Mouse (Mus musculus) layer of hippocampus, adult 9-11 months (tissue): ENCODE measurements around the gene Rdh5.

Experiments
- DNase-seq: peaks from one replicate; pipeline ENCODE4 v3.0.0; 2022

Gene Rdh5

DNA sequence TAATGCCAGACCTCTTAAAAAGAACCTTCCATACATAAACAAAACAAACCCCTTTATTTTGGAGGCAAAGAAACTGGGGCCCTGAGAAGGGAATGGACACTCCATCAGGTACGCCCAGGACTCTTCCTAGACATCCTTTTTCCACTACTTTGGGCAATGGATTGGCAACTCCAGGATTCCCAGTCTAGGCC is at the start of gene Rdh5:
Gene Rdh5, minus strand, starts transcription at position 67 of the 191 bp plus-strand sequence.
- DNase-seq, result no peak

DNA sequence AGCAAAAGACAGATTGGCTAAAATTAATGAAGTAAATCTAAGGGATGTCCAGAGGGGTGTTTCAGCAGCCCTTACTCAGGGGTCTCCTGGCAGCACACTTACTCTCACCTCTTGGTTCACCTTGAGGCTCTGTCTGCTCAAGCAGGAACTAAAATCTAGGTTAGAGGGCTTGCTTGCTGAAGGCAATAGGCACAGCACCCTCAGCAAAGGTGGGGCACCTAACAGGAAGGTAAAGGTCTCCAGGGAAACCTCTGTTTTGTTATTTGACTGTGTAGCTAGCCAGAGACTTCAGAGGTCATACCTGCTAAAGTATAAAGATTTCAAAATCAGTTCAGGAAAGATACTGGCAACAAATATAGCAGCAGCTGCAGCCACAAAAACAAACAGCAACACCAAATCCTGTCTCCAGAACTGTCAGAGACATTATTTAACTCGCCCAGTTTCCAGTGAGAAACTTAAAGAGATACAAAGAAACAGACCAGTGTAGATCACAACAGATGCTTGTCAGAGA is 48.1 kb upstream of the Rdh5 start:
- DNase-seq, result no peak

DNA sequence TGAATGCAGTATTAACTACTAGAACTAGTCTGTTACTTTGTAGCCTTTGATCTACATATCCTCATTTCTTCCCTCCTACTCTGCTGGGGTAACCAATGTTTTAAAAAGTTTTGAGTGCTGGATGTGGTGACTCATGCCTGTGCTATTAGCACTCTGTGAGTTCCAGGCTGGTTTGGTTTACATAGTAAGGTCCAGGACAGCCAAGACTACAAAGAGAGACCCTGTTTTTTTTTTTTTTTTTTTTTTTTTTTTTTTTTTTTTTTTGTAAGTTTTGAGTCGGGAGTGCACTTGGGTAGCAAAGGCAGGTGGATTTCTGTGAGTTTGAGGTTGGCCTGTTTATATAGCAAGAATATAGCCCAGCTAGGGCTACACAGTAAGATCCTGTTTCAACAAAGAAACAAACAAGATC is 45.7 kb upstream of the Rdh5 start:
- no peak for DNase-seq

DNA sequence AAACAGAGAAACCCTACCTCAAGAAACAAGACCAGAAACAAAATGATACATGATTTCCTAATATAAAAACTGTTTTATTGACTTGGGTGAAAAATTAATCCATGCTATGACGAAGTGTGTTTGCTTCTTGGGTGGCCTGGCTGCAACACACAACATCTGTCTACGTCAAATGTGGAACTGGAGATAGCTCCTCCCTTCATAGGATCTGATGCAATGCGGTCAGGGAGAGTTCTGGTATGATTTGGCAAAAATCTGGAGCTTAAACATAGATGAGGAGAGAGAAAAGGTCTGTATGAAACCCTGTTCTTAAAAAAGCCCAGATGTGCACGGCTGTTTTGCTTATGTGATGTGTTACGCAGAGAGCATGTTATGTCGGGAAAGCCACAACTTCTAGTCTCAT is 43.2 kb upstream of the Rdh5 start:
- DNase-seq, result no peak

DNA sequence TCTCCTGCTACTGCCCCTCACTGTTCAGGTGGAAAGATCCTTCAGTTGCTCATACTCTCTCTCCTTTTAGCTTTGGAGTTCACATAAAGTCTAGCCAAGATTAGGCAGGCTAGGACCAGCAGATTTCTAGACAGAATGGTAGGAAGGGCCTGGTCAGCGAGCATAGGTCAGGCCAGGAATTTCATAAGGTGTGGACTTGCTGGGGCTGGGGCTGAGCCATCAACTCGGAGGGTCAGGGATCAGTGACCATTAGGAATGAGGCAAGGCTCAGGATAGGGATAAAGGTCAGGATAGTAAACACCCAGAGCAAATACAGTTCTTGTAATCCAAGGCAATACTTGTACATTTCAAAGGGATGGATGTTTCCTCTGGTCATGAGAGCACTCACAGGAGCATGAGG is 42.3 kb upstream of the Rdh5 start:
- DNase-seq, result no peak

DNA sequence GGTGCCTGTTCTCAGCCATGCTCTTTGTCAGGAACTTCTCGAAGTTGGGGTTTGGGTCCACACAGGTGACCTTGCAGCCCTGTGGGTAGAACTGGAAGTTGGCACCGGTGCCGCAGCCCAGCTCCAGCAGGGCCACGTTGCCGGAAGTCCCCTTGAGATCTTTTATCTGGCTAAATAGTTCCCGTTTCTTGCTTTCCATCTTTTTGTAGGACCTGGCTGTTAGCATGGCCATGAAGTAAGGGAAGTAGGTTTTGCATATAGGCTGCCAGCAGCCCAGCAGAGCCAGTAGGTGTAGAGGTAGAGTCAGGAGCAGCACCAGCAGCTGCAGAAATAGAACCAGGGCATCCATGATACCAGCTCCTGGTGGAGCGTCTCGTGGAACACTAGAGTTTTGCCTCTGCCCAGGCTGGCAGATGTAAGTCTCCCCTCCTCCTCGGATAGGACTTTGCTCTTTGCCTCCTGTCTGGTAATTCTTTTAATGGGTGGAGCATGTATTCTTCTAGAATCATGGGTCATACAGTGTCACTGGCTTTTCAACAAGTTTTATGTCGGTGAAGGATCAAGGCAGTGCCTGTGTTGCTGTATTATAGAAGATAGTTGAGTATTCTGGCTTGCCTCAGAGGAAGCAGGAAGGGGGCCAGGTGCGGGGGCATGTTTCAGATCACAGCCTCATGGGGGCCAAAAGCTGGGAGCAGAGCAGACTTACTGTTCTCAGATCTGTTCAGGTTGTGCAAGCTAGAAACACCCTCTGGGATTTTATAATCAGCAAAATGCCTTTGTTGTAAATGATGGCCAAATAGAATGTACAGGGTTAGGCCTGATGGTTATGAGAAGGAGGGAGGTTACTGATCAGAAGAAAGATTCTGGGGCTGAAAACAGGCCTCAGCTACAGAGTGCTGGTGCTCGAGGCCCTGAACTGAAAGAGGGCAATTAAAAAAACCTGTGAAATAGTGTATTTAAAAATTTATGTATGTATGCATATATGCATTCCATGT is 38.2 kb upstream of the Rdh5 start, which contains the start of gene Mettl7b:
Gene Mettl7b, minus strand, starts transcription at position 399 of the 995 bp plus-strand sequence.
- peak; percentile 47 for DNase-seq

DNA sequence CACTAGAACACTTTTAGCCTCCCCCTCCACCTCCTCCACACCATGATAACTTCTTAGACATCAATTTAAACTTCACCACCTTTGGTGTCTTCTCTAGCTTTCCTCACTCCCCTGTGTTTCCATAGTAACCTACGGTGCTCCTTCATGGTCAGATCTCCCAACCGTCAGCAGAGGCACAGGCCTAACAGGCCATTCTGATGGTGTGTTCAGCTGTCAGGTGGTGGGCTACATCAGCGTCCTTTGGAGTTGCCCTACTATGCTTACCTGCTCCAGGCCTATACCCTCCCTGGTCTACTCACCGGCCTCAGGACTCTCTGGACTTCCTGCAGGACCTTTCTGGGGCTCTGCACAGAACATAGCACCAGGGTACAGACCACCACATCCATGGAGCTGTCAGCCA is 37.5 kb upstream of the Rdh5 start:
- DNase-seq, result no peak

DNA sequence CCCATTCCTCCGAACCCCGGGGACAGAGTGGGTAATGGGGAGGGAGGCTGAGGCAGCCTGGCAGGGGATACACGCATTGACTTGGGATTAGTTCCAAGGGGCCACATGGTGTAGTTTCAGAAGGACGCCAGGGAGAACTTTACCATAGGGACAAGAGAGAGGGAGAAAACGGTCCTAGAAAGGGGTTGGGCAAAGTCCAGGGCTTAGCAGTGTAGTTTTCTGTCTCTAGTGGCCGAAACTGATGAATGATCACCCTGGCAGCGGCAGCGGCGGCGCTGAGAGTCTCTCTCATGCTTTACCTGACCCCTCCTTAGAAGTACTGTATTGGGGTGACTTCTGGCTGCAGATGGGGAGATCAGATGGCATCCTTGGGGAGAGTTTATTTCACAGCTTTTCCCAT is 35.7 kb upstream of the Rdh5 start:
- DNase-seq, result no peak

DNA sequence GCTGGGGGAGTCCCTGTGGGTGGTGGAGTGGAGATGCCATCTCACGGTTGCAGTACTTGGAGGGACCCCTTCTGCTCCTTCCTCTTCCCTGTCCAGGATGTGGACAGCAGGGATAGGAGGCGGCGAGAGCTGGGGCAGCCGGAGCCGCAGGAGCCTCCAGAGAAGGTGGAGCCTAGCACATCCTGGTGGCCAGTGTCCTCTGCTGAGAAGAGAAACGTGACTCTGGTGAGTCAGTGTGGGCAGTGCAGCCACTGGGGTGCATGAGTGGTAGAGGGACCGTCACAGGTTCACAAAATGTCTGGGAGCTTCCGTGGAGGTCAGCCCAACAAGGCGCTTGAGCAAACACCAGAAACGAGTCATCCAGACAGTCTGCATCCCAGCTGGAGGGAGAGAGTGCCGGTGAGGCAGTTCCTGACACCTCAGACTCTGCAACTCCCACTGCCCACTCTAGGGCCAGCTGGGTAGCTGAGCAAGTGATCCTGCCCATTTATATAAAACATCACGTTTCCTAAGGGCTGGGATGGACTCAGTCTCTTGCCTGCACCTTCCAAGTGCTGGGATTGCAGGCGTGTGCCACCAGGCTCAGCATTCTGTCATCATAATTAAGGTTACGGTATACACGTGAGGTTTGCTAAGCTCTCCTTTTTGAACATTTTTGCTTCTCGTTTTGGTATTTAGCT is 27.7 kb upstream of the Rdh5 start:
- DNase-seq, result no peak

DNA sequence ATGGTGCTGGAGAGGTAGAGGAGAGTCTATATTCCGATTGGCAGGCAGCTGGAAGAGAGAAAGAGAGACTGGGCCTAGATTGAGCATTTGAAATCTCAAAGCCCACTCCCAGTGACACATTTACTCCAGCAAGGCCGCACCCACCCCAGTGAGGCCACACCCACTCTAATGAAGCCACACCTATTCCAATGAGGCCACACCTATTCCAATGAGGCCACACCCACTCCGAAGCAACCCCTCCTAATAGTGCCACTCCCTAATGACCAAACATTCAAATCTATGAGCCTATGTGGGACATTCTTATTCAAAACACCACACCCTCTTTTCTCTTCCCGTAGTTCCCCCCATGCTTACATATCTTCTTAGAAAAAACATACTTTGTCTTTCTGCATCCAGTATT is 24.8 kb upstream of the Rdh5 start:
- no peak for DNase-seq

DNA sequence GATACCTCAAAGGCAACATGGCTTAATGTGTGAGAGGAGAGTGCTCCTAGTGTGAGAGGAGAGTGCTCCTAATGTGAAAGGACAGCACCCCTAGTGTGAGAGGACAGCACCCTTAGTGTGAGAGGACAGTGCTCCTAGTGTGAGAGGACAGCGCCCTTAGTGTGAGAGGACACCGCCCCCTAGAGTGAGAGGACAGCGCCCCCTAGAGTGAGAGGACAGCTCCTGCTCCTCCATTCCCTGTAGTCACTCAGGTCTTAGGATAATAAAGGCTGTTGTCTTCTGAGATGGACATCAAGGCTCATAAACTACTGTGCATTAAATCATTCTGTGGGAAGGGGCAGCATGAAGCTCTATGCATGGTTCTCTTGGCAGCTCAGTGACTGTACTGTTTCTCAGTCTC is 23.0 kb upstream of the Rdh5 start:
- DNase-seq, result no peak

DNA sequence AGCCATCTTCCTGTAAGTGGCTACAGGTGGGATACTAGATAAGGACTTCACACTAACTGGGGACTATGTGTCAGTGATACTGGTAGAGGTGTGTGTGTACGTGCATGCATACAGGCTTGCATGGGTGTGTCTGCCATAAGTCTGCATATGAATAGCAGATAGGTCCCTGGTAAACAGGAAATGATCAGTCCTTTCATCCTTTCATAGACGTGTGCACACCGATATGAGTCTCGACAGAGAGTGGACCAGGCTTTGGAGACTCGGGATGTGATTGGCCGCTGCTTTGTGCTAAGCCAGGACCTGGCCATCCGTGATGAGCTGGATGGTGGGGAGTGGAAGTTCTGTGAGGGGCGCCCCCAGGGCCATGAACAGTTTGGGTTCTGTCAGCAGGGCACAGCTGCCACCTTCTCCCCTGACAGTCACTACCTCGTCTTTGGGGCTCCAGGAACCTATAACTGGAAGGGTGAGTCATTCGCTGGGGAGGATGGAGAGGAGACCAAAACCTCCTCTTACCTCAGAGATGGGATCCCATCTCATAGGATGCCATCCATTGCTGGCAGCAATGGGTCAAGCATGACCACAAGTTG is 17.9 kb upstream of the Rdh5 start:
- no peak for DNase-seq

DNA sequence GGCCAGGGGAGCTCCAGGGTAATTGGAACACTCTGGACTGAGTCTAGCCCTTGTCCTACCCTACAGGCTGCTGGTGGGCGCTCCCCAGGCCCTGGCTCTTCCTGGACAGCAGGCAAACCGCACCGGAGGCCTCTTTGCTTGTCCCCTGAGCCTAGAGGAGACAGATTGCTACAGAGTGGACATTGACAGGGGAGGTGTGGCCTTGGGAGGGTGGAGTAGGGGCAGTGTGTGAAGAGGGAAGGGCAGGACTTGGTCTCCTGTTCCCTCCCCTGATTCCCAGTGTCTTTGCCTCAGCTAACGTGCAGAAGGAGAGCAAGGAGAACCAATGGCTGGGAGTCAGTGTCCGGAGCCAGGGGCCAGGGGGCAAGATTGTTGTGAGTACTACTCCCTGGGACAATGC is 16.3 kb upstream of the Rdh5 start:
- no peak for DNase-seq

DNA sequence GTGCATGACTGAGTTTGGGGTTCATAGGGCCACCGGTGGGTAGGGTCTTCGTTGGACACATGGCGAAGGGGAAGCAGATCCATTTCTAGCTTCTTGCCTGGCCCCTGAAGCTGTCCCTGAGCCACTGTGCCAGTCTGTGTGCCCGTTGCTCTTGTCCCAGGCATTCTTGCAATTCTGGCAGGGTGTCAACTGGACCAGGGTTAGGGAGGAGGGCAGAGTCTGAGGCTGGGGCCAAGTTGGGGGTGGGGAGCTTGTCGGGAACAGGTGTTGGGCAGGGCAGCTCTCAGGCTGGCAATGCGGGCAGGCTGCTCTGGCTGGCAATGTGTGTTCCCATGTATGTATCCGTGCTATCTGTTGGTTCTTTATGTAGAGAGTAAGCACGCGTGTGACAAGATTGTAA is 15.8 kb upstream of the Rdh5 start:
- peak; percentile 32 for DNase-seq

DNA sequence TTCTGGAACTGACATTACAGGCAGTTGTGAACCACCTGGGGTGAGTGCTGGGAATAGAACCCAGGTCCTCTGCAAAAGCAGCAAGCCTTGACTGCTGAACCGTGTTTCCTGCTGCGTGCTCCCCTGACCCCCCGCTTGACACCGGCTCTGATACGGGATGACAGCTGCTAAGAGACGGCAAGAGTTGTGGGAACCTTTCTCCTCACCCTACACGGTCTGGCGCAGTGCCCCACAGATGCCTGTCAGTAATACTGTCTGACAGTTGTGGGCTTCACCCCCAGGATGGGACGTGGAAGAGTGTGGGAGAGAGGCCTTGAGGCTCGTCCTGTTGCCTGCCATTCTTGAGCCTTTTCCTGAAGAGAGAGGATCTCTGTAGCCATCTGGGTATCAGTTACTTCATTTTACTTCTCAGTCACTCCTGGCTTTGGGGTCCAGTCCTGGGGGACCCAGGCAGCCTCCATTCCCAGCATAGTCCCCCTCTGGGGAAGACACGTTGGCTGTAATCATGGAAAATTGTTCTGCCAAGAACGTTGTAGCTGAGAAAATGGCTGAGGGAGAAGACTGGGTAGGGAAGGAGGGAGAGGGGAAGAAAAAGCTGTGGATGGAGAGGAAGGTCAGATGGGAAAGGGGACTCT is 15.2 kb upstream of the Rdh5 start:
- no peak for DNase-seq

DNA sequence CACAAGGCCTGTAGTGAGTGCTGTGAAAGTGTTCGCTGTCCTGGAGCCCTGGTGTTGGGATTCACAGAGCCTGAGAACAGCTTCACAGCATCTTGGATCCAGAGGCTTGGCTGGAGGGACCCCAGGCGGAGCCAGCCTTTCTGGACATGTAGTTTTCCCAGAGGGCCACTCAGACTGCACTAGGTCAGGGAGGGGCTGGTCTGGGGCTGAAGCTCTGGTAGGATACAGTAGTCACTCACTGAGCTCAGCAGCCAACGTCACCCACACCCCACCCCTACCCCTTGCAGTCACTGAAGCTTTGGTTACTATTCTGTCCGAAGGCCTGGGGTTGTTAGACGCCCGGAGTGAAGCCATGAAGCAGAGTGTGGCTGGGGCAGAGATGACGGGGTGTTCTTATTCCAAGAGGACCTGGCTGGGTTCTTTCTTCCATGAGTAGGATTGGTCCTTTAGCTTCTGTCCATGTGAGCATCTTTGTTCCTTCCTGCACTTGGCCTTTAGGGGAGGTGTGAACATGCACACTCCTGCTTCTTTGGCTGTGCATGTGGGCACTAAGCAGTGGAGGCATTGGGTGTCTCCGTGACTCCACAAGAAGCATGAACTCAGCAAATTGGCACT is 13.2 kb upstream of the Rdh5 start:
- no peak for DNase-seq

DNA sequence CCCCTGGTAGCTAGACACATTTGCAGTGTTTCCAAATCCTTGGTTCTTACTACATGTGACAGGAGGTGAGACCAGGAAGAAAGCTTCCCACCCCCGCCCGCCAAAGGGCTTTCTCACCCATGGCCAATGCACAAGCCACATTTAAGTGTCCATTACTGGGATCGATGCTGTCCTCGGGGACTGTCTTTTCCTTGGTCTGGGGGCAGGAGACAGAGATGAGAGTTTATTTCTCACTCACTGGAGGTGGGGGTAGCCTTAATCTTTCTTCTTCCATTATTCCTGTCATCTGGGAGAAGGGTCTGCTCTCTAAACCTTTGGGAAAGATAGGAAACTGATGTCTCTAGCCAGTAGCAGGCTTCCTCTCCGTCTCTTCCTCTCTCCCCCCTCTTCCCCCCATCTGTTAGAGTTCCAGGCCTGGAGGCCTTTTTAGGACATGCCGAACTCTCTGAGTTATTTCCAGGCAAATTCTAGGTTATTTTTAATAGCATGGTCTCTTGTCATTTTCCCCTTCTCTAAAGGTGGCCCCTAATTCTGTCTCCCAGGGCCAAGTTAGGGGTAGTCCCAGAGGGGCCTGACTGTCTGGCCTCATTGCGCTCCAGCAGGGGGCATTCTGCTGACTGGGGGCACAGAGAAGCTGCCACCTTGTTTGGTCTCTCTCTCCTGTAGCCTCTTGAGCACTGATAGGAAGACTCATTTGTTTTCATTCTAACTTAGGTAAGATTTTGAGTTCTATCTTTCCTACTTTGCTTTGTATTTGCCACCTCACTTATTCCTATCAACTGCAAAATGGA is 12.5 kb upstream of the Rdh5 start:
- DNase-seq, result no peak

DNA sequence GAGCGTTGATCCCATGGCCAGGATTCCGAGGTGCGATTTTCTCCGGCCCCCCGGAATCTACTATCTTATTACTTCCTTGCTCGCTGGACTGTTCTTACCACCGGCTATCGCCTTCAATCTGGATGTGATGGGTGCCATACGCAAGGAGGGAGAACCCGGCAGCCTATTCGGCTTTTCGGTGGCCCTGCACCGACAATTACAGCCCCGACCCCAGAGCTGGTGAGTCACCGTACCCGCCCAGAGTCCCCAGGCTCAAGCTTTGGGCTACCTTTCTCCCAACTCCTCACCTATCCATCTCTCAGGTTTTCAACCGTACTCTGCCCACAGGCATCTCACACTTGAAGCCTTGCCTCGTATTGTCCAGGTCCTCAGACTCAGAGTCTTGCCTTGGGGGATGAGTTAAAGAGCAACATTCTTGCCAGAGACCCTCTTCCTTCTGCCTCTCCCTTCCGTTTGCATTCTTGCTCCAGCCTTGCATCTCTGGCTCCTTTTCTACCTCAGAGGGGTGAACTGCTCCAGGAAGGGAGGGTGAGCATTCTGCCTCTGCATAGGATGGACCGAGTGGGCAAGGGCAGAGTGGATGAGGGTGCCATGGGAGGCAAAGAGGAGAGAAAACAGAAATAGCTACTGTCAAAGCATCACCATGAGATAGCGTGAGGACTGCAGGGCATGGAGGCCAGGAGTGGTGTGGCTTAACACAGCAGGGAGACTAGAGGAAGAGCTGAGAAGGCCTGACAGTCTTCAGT is 11.5 kb upstream of the Rdh5 start:
- no peak for DNase-seq

DNA sequence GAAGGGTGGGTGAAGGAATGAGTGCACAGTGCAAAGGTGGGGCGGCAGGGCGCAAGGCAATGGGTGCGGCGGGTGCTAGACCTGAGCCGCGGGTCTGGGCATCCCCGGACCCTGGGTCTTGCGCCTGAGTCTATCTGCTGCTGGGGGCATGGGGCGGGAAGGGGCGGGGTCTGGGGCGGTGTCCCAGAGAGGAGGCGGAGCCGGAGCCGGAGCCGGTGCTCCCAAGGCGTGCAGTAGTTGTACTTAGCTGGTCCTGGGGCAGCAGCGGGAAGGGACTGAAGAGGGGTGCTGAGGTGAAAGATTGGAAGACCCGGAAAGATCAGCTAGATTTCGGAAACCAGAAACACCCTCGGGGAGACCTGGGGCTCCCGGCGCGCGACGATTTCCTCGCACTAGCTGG is 10.9 kb upstream of the Rdh5 start, which contains the start of gene Itga7:
Gene Itga7, plus strand, starts transcription at position 245 of the 400 bp plus-strand sequence.
- DNase-seq, result no peak

DNA sequence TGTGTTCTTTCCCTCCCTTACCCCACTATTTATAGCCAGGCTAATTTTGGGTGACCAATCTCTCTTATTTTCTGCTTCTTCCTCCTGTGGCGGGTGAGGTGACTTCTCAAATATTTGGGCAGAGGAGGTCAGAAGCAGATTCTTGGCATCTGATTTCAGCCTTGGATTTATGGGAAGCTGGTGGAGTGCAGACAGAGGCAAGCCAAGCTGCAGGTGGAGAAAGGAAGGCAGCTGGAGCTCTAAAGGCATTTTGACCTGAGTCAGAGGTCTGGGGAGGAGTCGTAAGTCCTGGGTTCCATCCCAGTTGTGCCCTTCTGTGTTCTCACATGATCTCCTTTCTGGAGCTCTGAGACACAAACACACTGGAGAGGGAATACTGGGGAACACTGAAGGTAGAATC is 8.8 kb upstream of the Rdh5 start:
- DNase-seq, result no peak

DNA sequence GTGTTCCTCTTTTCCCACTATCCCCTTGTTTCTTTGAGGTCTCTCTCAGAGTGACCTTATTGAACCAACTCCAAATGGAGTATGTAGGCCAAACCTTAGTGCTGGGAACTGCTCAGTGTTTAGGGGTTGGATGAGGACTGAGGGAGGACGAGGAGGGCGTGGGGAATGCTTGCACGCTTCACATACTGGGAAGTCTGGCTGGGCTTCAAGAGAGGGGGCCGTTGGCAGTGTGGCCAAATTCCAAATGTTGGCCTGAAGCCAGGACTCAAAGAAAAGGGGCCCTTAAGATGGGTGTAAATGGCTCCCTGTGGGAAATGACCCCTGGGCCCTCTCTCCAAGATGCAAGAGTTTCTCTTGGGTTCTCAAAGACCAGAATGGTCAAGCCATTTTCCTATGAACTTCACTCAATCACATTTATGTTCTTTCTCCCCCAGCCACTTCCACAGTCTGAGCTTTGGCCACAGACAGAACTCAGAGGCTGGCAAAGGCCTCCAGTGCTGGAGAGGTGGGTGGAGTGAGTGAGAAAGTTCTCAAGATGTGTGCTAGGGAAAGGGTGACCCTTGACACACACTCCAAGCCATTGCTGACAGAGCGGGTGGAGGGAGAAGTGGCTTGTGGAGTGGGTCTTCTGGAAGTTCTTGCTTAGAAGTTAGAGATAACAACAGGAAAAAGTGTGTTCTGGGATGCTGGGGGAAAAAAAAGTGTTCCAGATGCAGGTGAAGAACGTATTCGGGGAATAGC is 7.1 kb upstream of the Rdh5 start:
- no peak for DNase-seq
